Mouse (Mus musculus) midbrain, embryonic 16.5 days (tissue): ENCODE results near the gene Celf2. TPM values are rescaled to one million over a fixed set of nuclear protein-coding genes. Genes with fewer than 3 reads are reported as not detected.

Source experiments
- ATAC-seq: fragments of 200-750 bp; cut with Nextera tagmentation; 2 replicates; pipeline ENCODE4 v1.8.0; 2017; ENCODE audit warnings: moderate TSS enrichment
- H3K27ac ChIP-seq: fragments of 300-500 bp; sonication (generic); 2 replicates; pipeline ENCODE4 v1.5.1; 2014; ENCODE audit warnings: mild to moderate bottlenecking, low read length, mixed read lengths
- H3K27me3 ChIP-seq: fragments of 300-500 bp; sonication (generic); 2 replicates; pipeline ENCODE4 v1.6.1; 2014; ENCODE audit warnings: low read depth, low read length, mixed read lengths; ENCODE audit not compliant: control insufficient read depth, insufficient read depth
- H3K36me3 ChIP-seq: fragments of 300-500 bp; sonication (generic); 2 replicates; pipeline ENCODE4 v1.6.1; 2014; ENCODE audit warnings: mild to moderate bottlenecking, low read length, moderate library complexity, mixed read lengths; ENCODE audit not compliant: control insufficient read depth, insufficient read depth
- H3K4me1 ChIP-seq: fragments of 300-500 bp; sonication (generic); 2 replicates; pipeline ENCODE4 v1.6.1; 2014; ENCODE audit warnings: mild to moderate bottlenecking, low read length, mixed read lengths; ENCODE audit not compliant: control insufficient read depth, insufficient read depth
- H3K4me2 ChIP-seq: fragments of 300-500 bp; sonication (generic); 2 replicates; pipeline ENCODE4 v1.6.1; 2014; ENCODE audit warnings: mild to moderate bottlenecking, low read length, mixed read lengths
- H3K4me3 ChIP-seq: fragments of 300-500 bp; sonication (generic); 2 replicates; pipeline ENCODE4 v1.5.1; 2014; ENCODE audit warnings: low read depth, mild to moderate bottlenecking, low read length, moderate library complexity, mixed read lengths
- H3K9ac ChIP-seq: fragments of 300-500 bp; sonication (generic); 2 replicates; pipeline ENCODE4 v1.6.1; 2014; ENCODE audit warnings: low read depth, low read length, mixed read lengths
- H3K9me3 ChIP-seq: fragments of 300-500 bp; sonication (generic); replicated peaks from 2 replicates; pipeline ENCODE4 v1.6.1; 2014; ENCODE audit warnings: mild to moderate bottlenecking, low read length, mixed read lengths; ENCODE audit not compliant: control insufficient read depth, poor library complexity, severe bottlenecking
- WGBS: fragments of 180-500 bp; shearing (Covaris S2); extraction: QIAGEN DNeasy Blood & Tissue Kit; methylation state at CpG from one replicate; pipeline ENCODE4 v1.1.7; 2014; 5-methylcytosine and 5-hydroxymethylcytosine counted together
- polyA plus RNA-seq: library from polyadenylated mRNA; unstranded; fragments of >200 nt; fragmentation: Nextera tagmentation; extraction: Ambion mirVana; gene quantifications from 2 replicates; pipeline ENCODE4 v1.2.1, GENCODE M21; 2015

The Celf2 gene
- polyA plus RNA-seq, 1 experiment from 2014 or later, result 160 TPM

GRCm38 (mm10) chr2:6904411-6904810, 605.0 kb downstream of the Celf2 start:
- Histone ChIP-seq H3K9ac (no peak overlapping the region), H3K27me3 (no peaks in the 10 kb centered on the region), H3K36me3 (no peaks in the 10 kb centered on the region), H3K27ac (no peak overlapping the region), H3K4me3 (no peak overlapping the region), H3K9me3 (no peaks in the 10 kb centered on the region), H3K4me2 (no peak overlapping the region), H3K4me1 (0 out of 2 replicates have a peak, but pooled peaks cover 5% of the 10 kb centered on the region)
- 86% methylated on average over 3 of the region's 3 CpGs for WGBS
- no peak for ATAC-seq

DNA sequence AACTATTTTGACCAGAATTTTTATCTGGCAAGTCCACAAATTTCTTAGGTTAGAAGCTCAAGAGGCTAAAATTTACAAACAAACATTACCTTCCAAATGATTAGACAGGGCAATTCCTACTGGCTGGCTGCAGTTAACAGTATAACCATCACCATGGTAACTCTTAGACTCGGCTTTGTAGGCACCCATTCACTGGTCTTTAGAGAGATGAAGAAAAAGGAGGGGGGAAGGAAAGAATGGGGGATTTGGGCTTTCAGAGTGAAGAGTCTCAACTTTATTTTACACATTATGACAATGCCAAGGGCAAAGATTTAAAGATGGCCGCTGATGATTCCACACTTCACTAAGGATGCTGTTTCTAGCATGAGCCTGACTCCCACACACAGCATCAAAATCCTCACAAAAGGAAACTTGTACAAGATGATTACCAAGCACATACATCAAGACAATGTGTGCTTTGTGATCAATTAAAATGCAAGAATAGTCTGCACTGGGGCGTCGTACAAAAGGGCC, 606.1 kb downstream of the Celf2 start:
- Histone ChIP-seq H3K4me3 (no peak overlapping the region), H3K4me2 (no peak overlapping the region), H3K9ac (no peak overlapping the region), H3K4me1 (0 out of 2 replicates have a peak, but pooled peaks cover 5% of the 10 kb centered on the region), H3K9me3 (no peaks in the 10 kb centered on the region), H3K36me3 (no peaks in the 10 kb centered on the region), H3K27ac (no peak overlapping the region), H3K27me3 (no peaks in the 10 kb centered on the region)
- ATAC-seq, result peak; percentile 84
- WGBS, result 13% methylated on average over 4 of the region's 4 CpGs

DNA sequence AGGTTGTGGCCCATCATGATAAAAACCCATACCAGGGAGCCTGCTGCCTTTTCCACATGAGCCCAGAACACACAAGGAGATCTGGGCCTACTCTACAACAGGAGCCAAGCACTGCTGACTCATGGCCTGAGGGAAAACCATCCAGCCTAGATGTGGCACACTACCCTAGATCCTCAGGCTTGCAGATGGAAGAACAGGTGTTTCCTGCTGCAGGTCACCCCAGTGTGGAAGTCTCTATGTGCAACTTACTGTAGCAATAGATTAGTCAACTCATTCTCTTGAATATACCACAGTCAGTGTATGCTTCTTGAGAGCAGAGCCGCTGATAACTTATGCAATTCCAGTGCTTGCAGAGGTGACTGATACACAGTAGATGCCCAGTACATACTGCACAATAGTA, 612.5 kb downstream of the Celf2 start:
- Histone ChIP-seq H3K4me2 (no peak overlapping the region), H3K9me3 (no peaks in the 10 kb centered on the region), H3K27ac (no peak overlapping the region), H3K9ac (no peak overlapping the region), H3K36me3 (no peaks in the 10 kb centered on the region), H3K27me3 (no peaks in the 10 kb centered on the region), H3K4me1 (no peaks in the 10 kb centered on the region), H3K4me3 (no peak overlapping the region)
- ATAC-seq, result no peak
- 98% methylated on average over 1 of the region's 1 CpGs for WGBS

- Histone ChIP-seq H3K4me3 (no peak overlapping the region), H3K9me3 (no peaks in the 10 kb centered on the region), H3K4me2 (no peak overlapping the region), H3K4me1 (no peaks in the 10 kb centered on the region), H3K9ac (no peak overlapping the region), H3K36me3 (no peaks in the 10 kb centered on the region), H3K27me3 (no peaks in the 10 kb centered on the region), H3K27ac (no peak overlapping the region)
- no peak for ATAC-seq
- WGBS, result 93% methylated on average over 2 of the region's 2 CpGs
Observed at GRCm38 (mm10) chr2:6893597-6893996, 615.8 kb downstream of the Celf2 start.

DNA sequence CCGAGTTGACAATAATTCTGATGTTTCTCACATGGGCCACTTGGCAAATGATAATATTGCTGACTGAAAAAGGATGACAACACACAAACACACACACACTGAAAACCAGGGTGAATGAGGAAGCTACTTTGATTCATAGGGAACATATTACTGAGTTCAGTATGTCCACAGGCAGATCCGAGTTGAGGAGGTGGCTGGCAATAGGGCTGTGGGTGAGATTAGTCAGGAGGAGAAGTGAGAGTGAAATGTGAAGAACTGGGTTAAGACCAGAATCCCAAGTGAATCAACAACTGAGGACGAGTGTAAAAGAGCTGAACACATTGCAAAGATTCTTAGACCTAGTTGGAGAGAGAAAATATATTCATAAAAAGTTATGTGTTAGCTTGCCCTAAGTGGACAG, 616.3 kb downstream of the Celf2 start:
- H3K4me2 ChIP-seq, result no peak overlapping the region
- no peak overlapping the region for H3K9ac ChIP-seq
- no peaks in the 10 kb centered on the region for H3K36me3 ChIP-seq
- H3K4me1 ChIP-seq, result no peaks in the 10 kb centered on the region
- WGBS, result 84% methylated on average over 3 of the region's 3 CpGs
- H3K4me3 ChIP-seq, result no peak overlapping the region
- H3K9me3 ChIP-seq, result no peaks in the 10 kb centered on the region
- H3K27me3 ChIP-seq, result no peaks in the 10 kb centered on the region
- no peak overlapping the region for H3K27ac ChIP-seq
- no peak for ATAC-seq

DNA sequence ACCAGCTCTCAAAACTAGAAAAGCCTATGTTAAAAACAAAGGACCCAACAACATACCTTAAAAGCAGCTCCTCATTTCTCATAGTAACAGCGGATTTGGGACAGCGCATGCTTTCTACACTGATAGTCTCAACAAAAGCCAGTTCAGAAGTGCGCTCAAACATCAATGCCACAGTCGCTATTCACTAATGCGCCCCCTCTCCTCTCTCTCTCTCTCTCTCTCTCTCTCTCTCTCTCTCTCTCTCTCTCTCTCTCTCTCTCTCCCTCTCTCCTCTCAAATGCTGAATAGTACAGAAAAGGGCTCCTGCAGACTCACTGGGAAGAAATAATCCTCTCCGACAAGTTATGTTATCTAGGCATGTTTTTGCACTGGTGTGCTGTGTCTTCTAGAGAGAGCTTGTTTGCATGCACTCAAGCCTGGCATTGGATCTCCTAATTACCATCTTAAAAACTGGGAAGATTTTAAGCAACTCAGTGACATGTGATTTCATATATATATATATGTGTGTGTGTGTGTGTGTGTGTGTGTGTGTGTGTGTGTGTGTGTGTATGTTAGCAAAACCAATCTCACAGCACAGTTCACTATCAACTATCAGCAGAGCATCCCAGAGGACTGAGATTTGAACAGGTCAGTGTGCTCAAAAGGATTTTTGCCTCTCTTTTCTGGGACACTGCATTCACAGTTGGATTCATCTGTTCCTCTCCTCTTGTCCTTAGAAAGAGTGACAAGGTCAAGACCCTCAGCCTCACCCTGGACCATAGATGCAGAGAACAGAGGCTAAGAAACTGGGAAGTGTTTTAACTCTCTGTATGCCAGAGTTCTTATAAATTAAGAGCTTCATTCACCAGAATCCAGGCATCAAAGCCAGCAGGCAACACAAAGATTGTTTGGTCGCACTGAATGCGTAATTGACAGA, 624.3 kb downstream of the Celf2 start:
- peak overlapping the region; percentile 69 for H3K4me3 ChIP-seq
- no peaks in the 10 kb centered on the region for H3K9me3 ChIP-seq
- H3K9ac ChIP-seq, result peak overlapping the region; percentile 89
- peaks cover 14% of the 10 kb centered on the region for H3K4me1 ChIP-seq
- H3K27me3 ChIP-seq, result no peaks in the 10 kb centered on the region
- 10% methylated on average over 8 of the region's 8 CpGs for WGBS
- ATAC-seq, result peak; percentile 88
- peak overlapping the region; percentile 58 for H3K4me2 ChIP-seq
- H3K27ac ChIP-seq, result peak overlapping the region; percentile 99
- H3K36me3 ChIP-seq, result no peaks in the 10 kb centered on the region

DNA sequence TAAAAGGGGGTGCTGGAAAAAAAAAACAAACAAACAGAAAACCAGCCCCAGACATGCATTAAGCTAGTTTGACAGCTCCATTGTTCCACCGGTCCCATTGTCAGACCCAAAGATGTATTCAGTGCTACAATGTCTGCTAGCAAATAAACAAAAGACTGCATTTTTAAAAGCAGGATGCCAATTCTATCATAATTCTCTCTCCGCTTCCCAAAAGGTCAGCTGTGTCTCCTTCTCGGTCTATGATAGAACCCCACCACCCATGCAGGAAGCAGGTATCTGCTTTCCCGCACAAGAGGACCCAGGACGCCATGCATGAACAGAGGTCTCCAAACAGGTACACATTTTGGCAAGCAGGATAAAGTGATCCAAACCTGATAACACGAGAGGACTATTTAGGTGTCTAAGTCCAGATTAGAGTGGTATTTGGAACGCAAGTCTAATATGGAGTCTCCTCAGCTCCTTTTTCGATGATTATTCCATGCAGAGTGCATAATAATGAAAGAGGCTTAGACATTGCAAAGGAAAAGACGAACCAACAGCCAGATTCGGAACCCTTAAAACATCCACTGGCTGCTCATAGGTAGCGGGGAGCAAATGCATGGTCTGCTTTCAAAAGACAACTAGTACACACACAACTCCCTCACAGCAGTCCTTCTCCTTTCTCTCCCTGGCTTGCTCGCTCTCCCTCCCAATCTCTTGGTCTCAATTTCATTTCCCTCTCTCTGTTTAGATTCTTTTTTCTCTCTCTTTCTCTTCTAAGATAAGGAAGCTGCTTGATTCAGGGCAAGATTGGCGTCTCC, 625.2 kb downstream of the Celf2 start:
- Histone ChIP-seq H3K9me3 (no peaks in the 10 kb centered on the region), H3K4me3 (peak overlapping the region; percentile 69), H3K36me3 (no peaks in the 10 kb centered on the region), H3K9ac (peak overlapping the region; percentile 89), H3K4me1 (peaks cover 14% of the 10 kb centered on the region), H3K27ac (peak overlapping the region; percentile 99), H3K27me3 (no peaks in the 10 kb centered on the region), H3K4me2 (peak overlapping the region; percentile 58)
- 9% methylated on average over 13 of the region's 13 CpGs for WGBS
- ATAC-seq, result peak; percentile 79

GRCm38 (mm10) chr2:6882236-6882885, 627.0 kb downstream of the Celf2 start:
- Histone ChIP-seq H3K4me1 (peaks cover 14% of the 10 kb centered on the region), H3K27ac (peak overlapping the region; percentile 79), H3K36me3 (no peaks in the 10 kb centered on the region), H3K27me3 (no peaks in the 10 kb centered on the region), H3K4me2 (peak overlapping the region; percentile 68), H3K4me3 (peak overlapping the region; percentile 42), H3K9ac (peak overlapping the region; percentile 58), H3K9me3 (no peaks in the 10 kb centered on the region)
- WGBS, result 15% methylated on average over 6 of the region's 6 CpGs
- no peak for ATAC-seq
